Mouse (Mus musculus): ENCODE data around the gene Myog. TPM values are rescaled to one million over a fixed set of nuclear protein-coding genes. Genes with fewer than 3 reads are reported as not detected.

The Myog gene
- polyA plus RNA-seq, 1 experiment = 1.3 TPM

DNA sequence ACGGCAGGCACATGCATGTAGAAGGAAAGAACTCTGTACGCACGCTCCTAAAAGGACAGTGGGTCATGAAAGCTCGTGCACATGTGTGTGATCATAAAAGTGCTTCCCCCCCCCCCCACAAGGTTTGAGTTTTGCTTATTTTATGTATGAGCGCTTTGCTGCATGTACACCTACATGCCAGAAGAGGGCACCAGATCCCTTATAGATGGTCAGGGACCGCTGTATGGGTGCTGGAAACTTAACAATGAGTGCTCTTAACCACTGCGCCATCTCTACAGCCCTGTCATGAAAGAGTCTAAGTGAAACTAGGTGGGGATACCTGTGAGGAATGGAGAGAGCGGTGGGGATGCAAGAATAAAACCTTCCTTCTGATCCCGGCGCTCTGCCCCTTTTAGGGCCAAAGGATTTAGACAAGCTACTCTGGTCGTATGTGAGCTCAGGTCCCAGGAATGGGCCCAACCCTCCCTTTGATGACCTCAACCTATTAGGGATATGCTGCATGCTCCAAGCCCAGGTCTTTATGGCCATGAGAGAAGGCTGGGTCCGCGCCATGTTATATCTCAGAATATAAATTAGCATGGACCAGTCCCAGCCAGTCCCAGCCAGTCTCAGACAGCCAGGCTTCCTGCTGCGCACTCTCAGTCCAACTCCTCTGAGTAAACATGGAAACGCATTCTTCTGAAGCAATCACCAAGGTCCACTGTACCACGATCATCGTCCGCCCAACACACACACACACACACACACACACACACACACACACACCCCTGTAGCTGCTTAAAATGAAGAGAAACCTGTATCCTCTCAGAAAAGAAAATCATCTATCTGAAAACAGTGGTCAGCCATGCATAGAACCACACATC is 50.2 kb downstream of the Myog start:
- no peak for DNase-seq (ENCODE audit: low read depth)
- TF ChIP-seq POLR2A (IDR thresholded peaks at IDR 0.05; ENCODE audit: borderline replicate concordance, extremely low read depth, insufficient read depth, insufficient read length, poor library complexity, severe bottlenecking) (no peak), CTCF (IDR thresholded peaks at IDR 0.05; ENCODE audit: borderline replicate concordance, extremely low read depth, insufficient read depth, insufficient read length) (no peak; the same call in 1 of the 2 replicates)

DNA sequence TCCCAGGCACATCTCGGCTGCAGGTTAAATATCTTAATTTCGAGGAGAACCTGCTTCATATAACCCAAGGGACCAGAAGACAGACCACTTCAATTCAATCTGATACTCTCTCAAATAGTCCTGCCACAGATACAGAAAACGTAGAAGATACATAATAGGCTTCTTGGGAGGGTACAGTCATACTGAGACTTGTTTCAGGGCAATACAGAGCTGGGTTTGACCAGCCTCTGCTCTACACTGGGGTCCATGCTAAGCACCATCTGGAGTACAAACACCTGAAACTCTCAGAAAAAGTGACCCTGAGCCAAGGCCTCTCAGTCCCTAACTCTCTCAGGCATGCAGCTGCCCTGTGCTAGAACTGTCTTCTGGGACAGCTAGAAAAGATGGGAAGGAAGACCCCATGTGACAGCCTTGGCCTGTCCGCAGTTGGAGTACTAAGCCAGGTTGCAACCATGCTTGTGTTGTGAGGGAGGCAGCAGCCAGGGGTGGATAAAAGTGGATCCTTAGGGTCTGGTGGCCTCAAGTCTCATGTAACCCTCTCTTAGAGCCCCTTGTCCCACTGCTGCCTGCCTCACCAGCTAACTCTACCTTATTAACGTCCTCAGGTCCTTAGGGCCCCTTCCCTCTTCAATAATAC is 52.0 kb downstream of the Myog start:
- TF ChIP-seq POLR2A (IDR thresholded peaks at IDR 0.05; ENCODE audit: borderline replicate concordance, extremely low read depth, insufficient read depth, insufficient read length, poor library complexity, severe bottlenecking) (no peak), CTCF (IDR thresholded peaks at IDR 0.05; ENCODE audit: borderline replicate concordance, extremely low read depth, insufficient read depth, insufficient read length) (no peak)
- DNase-seq (ENCODE audit: low read depth) = no peak

Other genes with a start within 250 kb of the Myog start
- gene Btg2, start 210.9 kb upstream of the Myog start, polyA plus RNA-seq (2012; rRNA removed) = 31.8 and 58.3 TPM in 2 replicates
- gene Chit1, start 178.7 kb upstream of the Myog start, polyA plus RNA-seq (2012; rRNA removed) = 0.09 and 0.11 TPM in 2 replicates
- 2.0 and 2.6 TPM in 2 replicates for gene Chil1, start 107.8 kb upstream of the Myog start, polyA plus RNA-seq (2012; rRNA removed)
- 0.98 and 1.4 TPM in 2 replicates for gene Mybph, start 96.5 kb upstream of the Myog start, polyA plus RNA-seq (2012; rRNA removed)
- gene Adora1, start 54.6 kb upstream of the Myog start, polyA plus RNA-seq (2012; rRNA removed) = 12.9 and 15.2 TPM in 2 replicates
- gene Ppfia4, start 42.9 kb downstream of the Myog start, polyA plus RNA-seq (2012; rRNA removed) = 23.6 and 31.3 TPM in 2 replicates
- 111 and 116 TPM in 2 replicates for gene Tmem183a, start 72.0 kb downstream of the Myog start, polyA plus RNA-seq (2012; rRNA removed)
- gene 4933406M09Rik, start 96.0 kb downstream of the Myog start, polyA plus RNA-seq (2012; rRNA removed) = not detected in 2 replicates
- 11.7 and 13.6 TPM in 2 replicates for gene Cyb5r1, start 115.6 kb downstream of the Myog start, polyA plus RNA-seq (2012; rRNA removed)
- gene Adipor1, start 125.4 kb downstream of the Myog start, polyA plus RNA-seq (2012; rRNA removed) = 49.7 and 61.1 TPM in 2 replicates
- gene Klhl12, start 165.5 kb downstream of the Myog start, polyA plus RNA-seq (2012; rRNA removed) = 22.5 and 24.9 TPM in 2 replicates
- 36.9 and 39.5 TPM in 2 replicates for gene Rabif, start 204.7 kb downstream of the Myog start, polyA plus RNA-seq (2012; rRNA removed)